Mouse (Mus musculus) liver, adult 2 months (tissue): ENCODE data around the gene Ankrd11. TPM values are rescaled to one million over a fixed set of nuclear protein-coding genes. Genes with fewer than 3 reads are reported as not detected.

ENCODE experiments used
- DNase-seq: peaks from one replicate; pipeline ENCODE4 v3.0.0-alpha.2; 2011; ENCODE audit warnings: low read depth, low spot score; ENCODE audit errors: extremely low read depth
- H3K27ac ChIP-seq: fragments of 200-500 bp; replicated peaks from 2 replicates; pipeline ENCODE4 v1.5.1; 2012; ENCODE audit warnings: low read depth, mild to moderate bottlenecking, control low read depth, inconsistent platforms, low read length; ENCODE audit not compliant: insufficient read depth
- H3K27me3 ChIP-seq: fragments of 200-500 bp; 2 replicates; pipeline ENCODE4 v1.6.1; 2012; ENCODE audit warnings: mild to moderate bottlenecking, moderate library complexity, low read length, inconsistent platforms; ENCODE audit not compliant: control insufficient read depth, insufficient read depth
- H3K36me3 ChIP-seq: fragments of 200-500 bp; 2 replicates; pipeline ENCODE4 v1.6.1; 2012; ENCODE audit warnings: low read length, inconsistent platforms; ENCODE audit not compliant: control insufficient read depth, insufficient read depth
- H3K4me1 ChIP-seq: fragments of 200-500 bp; 2 replicates; pipeline ENCODE4 v1.6.1; 2011; ENCODE audit warnings: low read length; ENCODE audit not compliant: control insufficient read depth, insufficient read depth
- H3K4me3 ChIP-seq: fragments of 200-500 bp; 2 replicates; pipeline ENCODE4 v1.5.1; 2011; ENCODE audit warnings: low read depth, mild to moderate bottlenecking, control low read depth, low read length, moderate library complexity; ENCODE audit not compliant: insufficient read depth
- H3K79me2 ChIP-seq: fragments of 200-500 bp; 2 replicates; pipeline ENCODE4 v1.6.1; 2012; ENCODE audit warnings: inconsistent platforms, mild to moderate bottlenecking, low read length, moderate library complexity; ENCODE audit not compliant: control insufficient read depth, insufficient read depth
- H3K9ac ChIP-seq: fragments of 200-500 bp; 2 replicates; pipeline ENCODE4 v1.6.1; 2012; ENCODE audit warnings: low read depth, mild to moderate bottlenecking, control low read depth, inconsistent platforms, low read length
- CTCF ChIP-seq: fragments of 200-500 bp; IDR thresholded peaks from 2 replicates; pipeline ENCODE4 v1.5.1; 2011; ENCODE audit warnings: low read depth, low read length, control low read depth
- POLR2A ChIP-seq: fragments of 200-500 bp; IDR thresholded peaks from 2 replicates; pipeline ENCODE4 v1.6.1; 2011; ENCODE audit warnings: low read length, control low read depth; ENCODE audit not compliant: insufficient read depth; ENCODE audit errors: extremely low read depth
- WGBS: fragments of 180-500 bp; shearing (Covaris S2); methylation state at CpG from one replicate; pipeline ENCODE4 v1.1.7; 2018; 5-methylcytosine and 5-hydroxymethylcytosine counted together
- polyA plus RNA-seq: library from polyadenylated mRNA; depleted of rRNA; stranded (reverse); fragments of >200 nt; gene quantifications from 2 replicates; pipeline ENCODE4 v1.2.3, GENCODE M21; 2012; rRNA removed
- total RNA-seq: library from RNA; depleted of rRNA; stranded (reverse); fragments of >200 nt; gene quantifications from 2 replicates; pipeline ENCODE4 v1.2.3, GENCODE M21; 2014; rRNA removed

Gene Ankrd11
- total RNA-seq (22.1 and 28.0 TPM in 2 replicates), polyA plus RNA-seq (22.7 and 28.3 TPM in 2 replicates)

DNA sequence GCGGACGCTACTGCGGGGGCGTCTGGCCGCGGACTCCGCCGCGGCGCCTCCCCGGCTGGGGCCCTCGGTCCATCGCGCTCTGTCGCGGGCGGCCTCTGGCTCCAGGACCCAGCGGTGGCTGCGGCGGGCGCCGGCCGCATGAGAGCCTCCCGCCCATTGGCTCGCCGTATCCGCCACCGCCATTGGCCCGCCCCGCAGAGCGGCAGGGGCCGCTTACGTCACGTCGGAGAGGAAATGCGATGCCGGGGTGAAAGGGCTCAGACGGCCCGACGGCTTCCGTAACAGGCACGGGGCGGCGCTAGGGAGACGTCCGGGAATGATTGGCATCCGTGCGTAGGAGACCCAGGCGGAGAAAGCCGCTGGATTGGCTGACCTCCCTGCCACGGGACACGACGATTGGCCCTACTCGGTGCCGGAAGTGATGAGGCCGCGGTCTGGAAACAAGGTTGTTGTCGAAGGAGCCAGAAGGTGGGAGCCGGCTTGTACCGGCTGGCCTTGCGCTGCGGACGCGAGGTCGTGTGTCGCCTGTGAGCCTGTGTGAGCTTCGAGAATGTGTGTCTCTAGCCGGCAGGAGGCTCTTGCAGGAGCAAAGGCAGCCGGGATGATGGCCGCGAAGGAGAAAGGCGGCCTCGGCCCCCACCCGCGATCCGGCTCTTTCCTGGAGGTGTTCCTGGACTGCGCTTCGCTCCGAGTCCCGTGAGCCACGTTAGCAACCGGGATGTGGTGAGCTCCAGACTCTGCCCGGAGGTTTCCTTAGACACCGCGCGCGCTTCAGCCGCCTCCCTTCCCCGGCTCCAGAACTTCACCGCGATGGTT, at the start of gene Ankrd11:
TSS of gene Ankrd11 (minus strand) at position 120 of the 816 bp plus-strand sequence.
- TF ChIP-seq CTCF: no peak
- peak; percentile 99 for TF ChIP-seq POLR2A
- Histone ChIP-seq H3K79me2 (peaks cover 35% of the 10 kb centered on the region), H3K27me3 (no peaks in the 10 kb centered on the region), H3K27ac (peak within 1 kb of the TSS; percentile 96), H3K4me3 (peak within 1 kb of the TSS; percentile 96), H3K9ac (peak within 1 kb of the TSS; percentile 91), H3K36me3 (no peaks in the 10 kb centered on the region), H3K4me1 (peaks cover 19% of the 10 kb centered on the region)
- under 1% methylated on average over 91 of the region's 91 CpGs for WGBS
- DNase-seq: peak; percentile 97

DNA sequence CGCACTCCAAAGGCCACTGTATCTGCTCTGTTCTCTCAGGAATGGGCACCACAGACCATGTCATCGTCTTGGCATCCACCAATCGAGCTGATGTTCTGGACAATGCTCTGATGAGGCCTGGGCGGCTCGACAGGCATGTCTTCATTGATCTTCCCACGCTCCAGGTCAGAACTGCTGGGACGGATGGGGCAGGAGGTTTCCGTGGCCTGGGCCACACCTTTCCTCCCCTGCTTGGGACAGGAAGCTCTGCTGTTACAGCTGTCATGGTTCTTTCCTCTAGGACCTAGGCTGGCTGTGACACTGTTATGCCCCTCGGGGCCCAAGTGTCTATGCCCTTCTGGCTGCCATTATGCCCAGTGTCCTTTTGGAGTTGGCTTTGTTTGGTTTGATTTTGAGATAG, 45.2 kb upstream of the Ankrd11 start:
- no peak for DNase-seq
- TF ChIP-seq POLR2A (no peak), CTCF (no peak)
- H3K36me3 ChIP-seq: peaks cover 5% of the 10 kb centered on the region

DNA sequence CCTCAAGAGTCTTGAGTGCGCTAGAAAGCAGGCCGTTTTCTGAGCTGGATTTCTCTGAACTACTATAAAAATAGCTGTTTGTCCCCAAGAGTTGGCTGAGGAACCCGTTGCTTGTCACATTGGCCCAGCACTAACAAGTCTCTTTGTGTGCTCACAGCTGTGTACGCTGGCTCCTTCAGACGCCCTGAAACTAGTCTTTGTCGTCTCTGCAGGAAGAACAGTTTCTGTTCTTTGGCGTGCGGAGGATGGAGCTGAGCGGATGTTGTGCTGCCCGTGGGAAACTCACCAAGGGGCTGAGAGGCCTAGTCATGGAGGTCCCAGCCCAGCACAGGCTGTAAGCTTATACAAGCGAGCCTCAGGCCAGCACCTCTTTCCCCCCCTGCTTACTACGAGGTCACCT, 41.5 kb upstream of the Ankrd11 start:
- Histone ChIP-seq H3K27me3 (no peaks in the 10 kb centered on the region), H3K9ac (no peak overlapping the region), H3K79me2 (no peaks in the 10 kb centered on the region), H3K27ac (no peak overlapping the region), H3K4me1 (no peaks in the 10 kb centered on the region), H3K4me3 (no peak overlapping the region), H3K36me3 (peaks cover 15% of the 10 kb centered on the region; the same call in 1 of the 2 replicates)
- no peak for TF ChIP-seq CTCF
- TF ChIP-seq POLR2A: no peak
- no peak for DNase-seq
- WGBS: 93% methylated on average over 12 of the region's 12 CpGs

More for the DNA sequence above, 45.2 kb upstream of the Ankrd11 start:
- H3K27ac ChIP-seq: no peak overlapping the region
- no peak overlapping the region for H3K4me3 ChIP-seq
- 78% methylated on average over 9 of the region's 9 CpGs for WGBS
- no peak overlapping the region for H3K9ac ChIP-seq
- H3K79me2 ChIP-seq: no peaks in the 10 kb centered on the region
- H3K27me3 ChIP-seq: no peaks in the 10 kb centered on the region
- H3K4me1 ChIP-seq: no peaks in the 10 kb centered on the region

DNA sequence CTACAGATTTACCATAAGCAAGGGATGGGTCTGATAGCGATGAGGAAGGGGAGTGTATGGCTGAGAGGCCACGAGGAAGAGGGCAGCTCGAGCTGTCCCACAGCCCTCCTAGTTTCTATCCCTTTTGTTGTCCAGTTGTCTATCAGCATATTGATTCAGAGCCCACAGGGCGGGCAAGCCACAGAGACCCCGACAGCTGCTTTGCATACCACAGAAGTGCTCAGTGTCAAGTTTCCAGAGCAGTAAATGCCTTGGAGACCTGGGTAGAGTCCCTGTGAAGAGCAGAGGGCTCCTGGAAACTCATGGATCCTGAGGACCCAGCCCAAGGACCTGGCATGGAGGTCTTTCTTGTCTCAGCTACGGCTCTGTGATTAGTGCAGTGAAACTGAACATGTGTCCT, 40.9 kb upstream of the Ankrd11 start:
- Histone ChIP-seq H3K27ac (no peak overlapping the region), H3K79me2 (no peaks in the 10 kb centered on the region), H3K4me3 (no peak overlapping the region), H3K27me3 (no peaks in the 10 kb centered on the region), H3K4me1 (no peaks in the 10 kb centered on the region), H3K9ac (no peak overlapping the region), H3K36me3 (peaks cover 18% of the 10 kb centered on the region; the same call in 1 of the 2 replicates)
- WGBS: 94% methylated on average over 6 of the region's 6 CpGs
- DNase-seq: no peak
- TF ChIP-seq POLR2A (no peak), CTCF (no peak)

DNA sequence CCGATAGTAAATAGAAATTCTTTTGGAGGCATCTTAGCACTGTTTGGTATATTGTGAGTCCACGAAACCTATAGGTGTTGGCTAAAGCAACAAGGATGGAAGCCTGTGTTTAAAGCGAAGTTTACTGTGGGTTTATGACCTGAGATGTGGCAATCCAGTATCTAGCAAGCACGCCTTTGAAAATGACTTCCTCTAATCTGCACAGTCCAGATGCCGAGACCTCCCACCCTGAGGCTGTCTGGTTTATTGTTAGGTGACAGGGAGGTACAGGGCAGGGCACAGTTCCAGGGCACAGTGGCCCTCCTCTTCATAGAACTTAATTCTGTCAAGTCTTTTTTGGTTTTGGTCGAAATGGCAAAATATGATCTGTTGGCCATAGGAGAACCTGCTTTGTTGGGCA, 35.1 kb upstream of the Ankrd11 start:
- no peaks in the 10 kb centered on the region for H3K27me3 ChIP-seq
- DNase-seq: no peak
- no peaks in the 10 kb centered on the region for H3K4me1 ChIP-seq
- no peaks in the 10 kb centered on the region for H3K79me2 ChIP-seq
- H3K36me3 ChIP-seq: peaks cover 18% of the 10 kb centered on the region
- H3K27ac ChIP-seq: no peak overlapping the region
- TF ChIP-seq POLR2A: no peak
- no peak for TF ChIP-seq CTCF
- H3K9ac ChIP-seq: no peak overlapping the region
- WGBS: 94% methylated on average over 6 of the region's 6 CpGs
- H3K4me3 ChIP-seq: no peak overlapping the region

DNA sequence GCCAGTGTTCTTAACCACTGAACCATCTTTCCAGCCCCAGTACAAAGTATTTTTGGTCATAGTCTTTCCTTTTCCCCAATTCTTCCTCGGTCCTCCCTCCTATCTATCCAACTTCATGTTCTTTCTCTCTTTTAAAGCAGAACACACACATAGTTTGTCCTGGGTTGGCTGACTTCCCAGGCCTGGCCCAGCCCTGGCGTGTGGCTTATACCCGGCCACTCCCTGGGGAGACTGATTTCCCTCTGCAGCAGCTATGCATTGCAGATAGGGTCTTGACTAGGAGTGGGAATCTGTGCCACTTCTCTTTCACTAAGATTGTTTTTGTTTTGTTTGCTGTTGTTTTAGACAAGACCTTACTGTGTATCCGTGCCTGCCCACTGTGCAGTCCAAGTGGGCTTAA, 29.1 kb upstream of the Ankrd11 start:
- Histone ChIP-seq H3K4me1 (peaks cover 4% of the 10 kb centered on the region; the same call in 1 of the 2 replicates), H3K79me2 (peaks cover 6% of the 10 kb centered on the region; the same call in 1 of the 2 replicates), H3K36me3 (peaks cover 5% of the 10 kb centered on the region; the same call in 1 of the 2 replicates), H3K27me3 (no peaks in the 10 kb centered on the region), H3K4me3 (no peak overlapping the region), H3K27ac (no peak overlapping the region), H3K9ac (no peak overlapping the region)
- no peak for DNase-seq
- WGBS: 57% methylated on average over 4 of the region's 4 CpGs
- no peak for TF ChIP-seq CTCF
- no peak for TF ChIP-seq POLR2A
